Mouse (Mus musculus): ENCODE measurements around the gene Nceh1. TPM values are rescaled to one million over a fixed set of nuclear protein-coding genes. Genes with fewer than 3 reads are reported as not detected.

Gene Nceh1
- total and polyA plus RNA-seq, 2 experiments from 2014 or later = 30.2 to 33.6 TPM

GRCm38 (mm10) chr3:27214016-27214816, 31.5 kb downstream of the Nceh1 start:
- 89% methylated on average over 8 of the region's 8 CpGs for WGBS
- H3K27me3 ChIP-seq (ENCODE audit: insufficient read depth, low read length) = no peaks in the 10 kb centered on the region
- no peak overlapping the region for H3K4me2 ChIP-seq (ENCODE audit: low read depth, low read length, poor library complexity, severe bottlenecking)
- no peaks in the 10 kb centered on the region for H3K4me1 ChIP-seq (ENCODE audit: insufficient read depth, low read length)
- no peaks in the 10 kb centered on the region for H3K9me3 ChIP-seq (ENCODE audit: low read length)
- DNase-seq (ENCODE audit: low spot score) (no peak), ATAC-seq (ENCODE audit: low FRiP score) (no peak)
- H3K4me3 ChIP-seq (ENCODE audit: low read depth, low read length) = no peak overlapping the region
- no peak for TF ChIP-seq CTCF (IDR thresholded peaks at IDR 0.05)
- no peak overlapping the region for H3K27ac ChIP-seq (ENCODE audit: low read depth, low read length)
- 0 out of 2 replicates have a peak, but pooled peaks cover 4% of the 10 kb centered on the region for H3K36me3 ChIP-seq (ENCODE audit: insufficient read depth, low read length)
- no peak overlapping the region for H3K9ac ChIP-seq (replicated peaks; ENCODE audit: low read length, poor library complexity, severe bottlenecking)

GRCm38 (mm10) chr3:27217331-27217730, 34.6 kb downstream of the Nceh1 start:
- H3K36me3 ChIP-seq (ENCODE audit: insufficient read depth, low read length) = 0 out of 2 replicates have a peak, but pooled peaks cover 4% of the 10 kb centered on the region
- H3K4me1 ChIP-seq (ENCODE audit: insufficient read depth, low read length) = no peaks in the 10 kb centered on the region
- H3K9me3 ChIP-seq (ENCODE audit: low read length) = no peaks in the 10 kb centered on the region

GRCm38 (mm10) chr3:27218604-27219003, 35.8 kb downstream of the Nceh1 start:
- Histone ChIP-seq H3K27ac (ENCODE audit: low read depth, low read length) (no peak overlapping the region), H3K9ac (replicated peaks; ENCODE audit: low read length, poor library complexity, severe bottlenecking) (no peak overlapping the region), H3K27me3 (ENCODE audit: insufficient read depth, low read length) (no peaks in the 10 kb centered on the region), H3K4me1 (ENCODE audit: insufficient read depth, low read length) (no peaks in the 10 kb centered on the region), H3K4me3 (ENCODE audit: low read depth, low read length) (no peak overlapping the region), H3K4me2 (ENCODE audit: low read depth, low read length, poor library complexity, severe bottlenecking) (no peak overlapping the region), H3K9me3 (ENCODE audit: low read length) (no peaks in the 10 kb centered on the region), H3K36me3 (ENCODE audit: insufficient read depth, low read length) (0 out of 2 replicates have a peak, but pooled peaks cover 4% of the 10 kb centered on the region)
- no peak for ATAC-seq (ENCODE audit: low FRiP score)
- no peak for TF ChIP-seq CTCF (IDR thresholded peaks at IDR 0.05)
- no peak for DNase-seq (ENCODE audit: low spot score)
- 91% methylated on average over 5 of the region's 5 CpGs for WGBS

More at GRCm38 (mm10) chr3:27217331-27217730, 34.6 kb downstream of the Nceh1 start:
- Histone ChIP-seq H3K27me3 (ENCODE audit: insufficient read depth, low read length) (no peaks in the 10 kb centered on the region), H3K4me3 (ENCODE audit: low read depth, low read length) (no peak overlapping the region), H3K9ac (replicated peaks; ENCODE audit: low read length, poor library complexity, severe bottlenecking) (no peak overlapping the region), H3K27ac (ENCODE audit: low read depth, low read length) (no peak overlapping the region), H3K4me2 (ENCODE audit: low read depth, low read length, poor library complexity, severe bottlenecking) (no peak overlapping the region)
- TF ChIP-seq CTCF (IDR thresholded peaks at IDR 0.05) = no peak
- ATAC-seq (ENCODE audit: low FRiP score) (no peak), DNase-seq (ENCODE audit: low spot score) (no peak)
- 63% methylated on average over 7 of the region's 7 CpGs for WGBS

GRCm38 (mm10) chr3:27222052-27222451, 39.3 kb downstream of the Nceh1 start:
- H3K27ac ChIP-seq (ENCODE audit: low read depth, low read length) = no peak overlapping the region
- DNase-seq (ENCODE audit: low spot score) (no peak), ATAC-seq (ENCODE audit: low FRiP score) (no peak)
- no peaks in the 10 kb centered on the region for H3K27me3 ChIP-seq (ENCODE audit: insufficient read depth, low read length)
- no peak overlapping the region for H3K4me3 ChIP-seq (ENCODE audit: low read depth, low read length)
- 0 out of 2 replicates have a peak, but pooled peaks cover 3% of the 10 kb centered on the region for H3K36me3 ChIP-seq (ENCODE audit: insufficient read depth, low read length)
- WGBS = 83% methylated on average over 2 of the region's 2 CpGs
- no peak overlapping the region for H3K9ac ChIP-seq (replicated peaks; ENCODE audit: low read length, poor library complexity, severe bottlenecking)
- H3K4me2 ChIP-seq (ENCODE audit: low read depth, low read length, poor library complexity, severe bottlenecking) = no peak overlapping the region
- H3K4me1 ChIP-seq (ENCODE audit: insufficient read depth, low read length) = no peaks in the 10 kb centered on the region
- no peak for TF ChIP-seq CTCF (IDR thresholded peaks at IDR 0.05)
- no peaks in the 10 kb centered on the region for H3K9me3 ChIP-seq (ENCODE audit: low read length)

- 90% methylated on average over 17 of the region's 17 CpGs for WGBS
- no peak overlapping the region for H3K4me3 ChIP-seq (ENCODE audit: low read depth, low read length)
Measured at GRCm38 (mm10) chr3:27222488-27222887, 39.7 kb downstream of the Nceh1 start.

More at GRCm38 (mm10) chr3:27222488-27222887, 39.7 kb downstream of the Nceh1 start:
- no peaks in the 10 kb centered on the region for H3K4me1 ChIP-seq (ENCODE audit: insufficient read depth, low read length)
- no peak for DNase-seq (ENCODE audit: low spot score)
- H3K36me3 ChIP-seq (ENCODE audit: insufficient read depth, low read length) = 0 out of 2 replicates have a peak, but pooled peaks cover 3% of the 10 kb centered on the region
- H3K9ac ChIP-seq (replicated peaks; ENCODE audit: low read length, poor library complexity, severe bottlenecking) = no peak overlapping the region
- no peak for ATAC-seq (ENCODE audit: low FRiP score)
- H3K27me3 ChIP-seq (ENCODE audit: insufficient read depth, low read length) = no peaks in the 10 kb centered on the region
- H3K9me3 ChIP-seq (ENCODE audit: low read length) = no peaks in the 10 kb centered on the region
- H3K4me2 ChIP-seq (ENCODE audit: low read depth, low read length, poor library complexity, severe bottlenecking) = no peak overlapping the region
- no peak overlapping the region for H3K27ac ChIP-seq (ENCODE audit: low read depth, low read length)
- TF ChIP-seq CTCF (IDR thresholded peaks at IDR 0.05) = no peak

Data from midbrain, postnatal 0 days (tissue).